Mouse (Mus musculus): Measurements from ENCODE around the gene Srgap3.

GRCm38 (mm10) chr6:112758541-112758940 is 188.5 kb downstream of the Srgap3 start:
- TF ChIP-seq CTCF (IDR thresholded peaks at IDR 0.05; ENCODE audit: low read depth) (no peak), EP300 (optimal IDR thresholded peaks at IDR 0.05) (no peak)
